Mouse (Mus musculus): Measurements from ENCODE around the gene Vwa3b. TPM values are rescaled to one million over a fixed set of nuclear protein-coding genes. Genes with fewer than 3 reads are reported as not detected.

The Vwa3b gene
- polyA plus RNA-seq, 1 experiment from 2014 or later = 0.34 TPM

GRCm38 (mm10) chr1:37022704-37023103 is 3.7 kb upstream of the Vwa3b start:
- H3K27ac ChIP-seq (replicated peaks; ENCODE audit: low read depth, low read length) = no peak overlapping the region
- WGBS = 84% methylated on average over 2 of the region's 2 CpGs
- no peak overlapping the region for H3K4me2 ChIP-seq (ENCODE audit: low read length)
- DNase-seq (no peak), ATAC-seq (ENCODE audit: low FRiP score, low TSS enrichment) (no peak)
- H3K27me3 ChIP-seq (ENCODE audit: control insufficient read depth, insufficient read depth, low read length) = no peaks in the 10 kb centered on the region
- no peak overlapping the region for H3K9ac ChIP-seq (replicated peaks; ENCODE audit: low read length)
- no peak overlapping the region for H3K4me3 ChIP-seq (replicated peaks; ENCODE audit: low read depth, low read length)
- H3K9me3 ChIP-seq (ENCODE audit: control insufficient read depth, low read length) = no peaks in the 10 kb centered on the region
- no peaks in the 10 kb centered on the region for H3K4me1 ChIP-seq (ENCODE audit: control insufficient read depth, insufficient read depth, low read length)
- H3K36me3 ChIP-seq (ENCODE audit: control insufficient read depth, insufficient read depth, low read length) = no peaks in the 10 kb centered on the region

- ATAC-seq (ENCODE audit: low FRiP score, low TSS enrichment) = no peak
- Histone ChIP-seq H3K4me1 (ENCODE audit: control insufficient read depth, insufficient read depth, low read length) (0 out of 2 replicates have a peak, but pooled peaks cover 7% of the 10 kb centered on the region), H3K27ac (replicated peaks; ENCODE audit: low read depth, low read length) (no peak overlapping the region), H3K4me2 (ENCODE audit: low read length) (no peak overlapping the region), H3K27me3 (ENCODE audit: control insufficient read depth, insufficient read depth, low read length) (no peaks in the 10 kb centered on the region), H3K9ac (replicated peaks; ENCODE audit: low read length) (no peak overlapping the region), H3K4me3 (replicated peaks; ENCODE audit: low read depth, low read length) (no peak overlapping the region), H3K36me3 (ENCODE audit: control insufficient read depth, insufficient read depth, low read length) (no peaks in the 10 kb centered on the region), H3K9me3 (ENCODE audit: control insufficient read depth, low read length) (no peaks in the 10 kb centered on the region)
- WGBS = 93% methylated on average over 7 of the region's 7 CpGs
- no peak for DNase-seq
Measured at GRCm38 (mm10) chr1:37024736-37025135, 1.7 kb upstream of the Vwa3b start.

DNA sequence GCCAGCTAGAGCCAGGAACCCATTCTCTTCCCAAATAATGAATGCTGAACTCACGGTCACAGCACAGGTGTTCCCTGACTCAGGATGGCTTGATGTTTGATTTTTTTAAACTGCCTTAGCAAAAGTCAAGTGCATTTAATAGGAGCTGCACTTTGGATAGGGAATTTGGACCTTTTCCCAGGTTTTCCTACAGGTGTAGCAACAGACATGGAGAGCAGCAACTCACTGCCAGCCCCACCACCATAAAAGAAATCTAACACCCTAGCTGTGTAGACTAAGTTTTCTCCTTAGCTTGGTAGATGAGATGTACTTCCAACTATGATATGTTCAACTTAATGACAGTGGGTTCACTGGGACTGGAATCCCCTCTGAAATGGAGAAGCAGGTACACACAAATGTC is 1.0 kb upstream of the Vwa3b start:
- Histone ChIP-seq H3K9me3 (ENCODE audit: control insufficient read depth, low read length) (no peaks in the 10 kb centered on the region), H3K4me3 (replicated peaks; ENCODE audit: low read depth, low read length) (no peak overlapping the region), H3K36me3 (ENCODE audit: control insufficient read depth, insufficient read depth, low read length) (no peaks in the 10 kb centered on the region), H3K27ac (replicated peaks; ENCODE audit: low read depth, low read length) (no peak overlapping the region), H3K27me3 (ENCODE audit: control insufficient read depth, insufficient read depth, low read length) (no peaks in the 10 kb centered on the region), H3K9ac (replicated peaks; ENCODE audit: low read length) (no peak overlapping the region), H3K4me2 (ENCODE audit: low read length) (no peak overlapping the region), H3K4me1 (ENCODE audit: control insufficient read depth, insufficient read depth, low read length) (0 out of 2 replicates have a peak, but pooled peaks cover 7% of the 10 kb centered on the region)
- DNase-seq (no peak), ATAC-seq (ENCODE audit: low FRiP score, low TSS enrichment) (no peak)
- 97% methylated on average over 1 of the region's 1 CpGs for WGBS

DNA sequence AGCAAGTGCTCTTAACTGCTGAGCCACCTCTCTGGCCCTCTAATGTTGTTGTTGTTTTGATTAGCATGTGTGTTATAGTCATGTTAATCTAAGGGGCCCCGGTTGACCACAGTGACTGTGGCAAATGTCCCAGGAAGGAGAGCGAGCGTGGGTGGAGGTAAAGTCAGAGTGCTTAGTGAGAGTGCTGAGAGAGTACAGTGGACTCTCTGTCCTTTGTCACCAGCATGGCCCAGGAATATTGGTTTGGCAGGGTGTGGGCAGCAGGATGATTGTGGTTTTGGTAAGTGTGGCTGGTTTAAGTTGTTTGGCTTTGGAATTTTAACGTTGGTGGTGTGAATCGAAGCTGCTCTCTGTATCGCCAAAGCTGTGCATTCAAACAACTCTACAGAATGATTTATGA is 470 bp downstream of the Vwa3b start:
- Histone ChIP-seq H3K9me3 (ENCODE audit: control insufficient read depth, low read length) (no peaks in the 10 kb centered on the region), H3K4me1 (ENCODE audit: control insufficient read depth, insufficient read depth, low read length) (0 out of 2 replicates have a peak, but pooled peaks cover 7% of the 10 kb centered on the region), H3K9ac (replicated peaks; ENCODE audit: low read length) (no peak overlapping the region), H3K36me3 (ENCODE audit: control insufficient read depth, insufficient read depth, low read length) (no peaks in the 10 kb centered on the region), H3K27me3 (ENCODE audit: control insufficient read depth, insufficient read depth, low read length) (no peaks in the 10 kb centered on the region), H3K27ac (replicated peaks; ENCODE audit: low read depth, low read length) (no peak overlapping the region), H3K4me2 (ENCODE audit: low read length) (no peak overlapping the region), H3K4me3 (replicated peaks; ENCODE audit: low read depth, low read length) (no peak overlapping the region)
- DNase-seq (no peak), ATAC-seq (ENCODE audit: low FRiP score, low TSS enrichment) (no peak)
- 87% methylated on average over 6 of the region's 6 CpGs for WGBS

GRCm38 (mm10) chr1:37028439-37029153 is 2.2 kb downstream of the Vwa3b start:
- H3K4me2 ChIP-seq (ENCODE audit: low read length) = peak overlapping the region; percentile 79
- peak overlapping the region; percentile 55; the same call in 1 of the 2 replicates for H3K27ac ChIP-seq (replicated peaks; ENCODE audit: low read depth, low read length)
- 5% methylated on average over 18 of the region's 18 CpGs for WGBS
- peak; percentile 11; the same call in 1 of the 2 replicates for ATAC-seq (ENCODE audit: low FRiP score, low TSS enrichment)
- no peaks in the 10 kb centered on the region for H3K27me3 ChIP-seq (ENCODE audit: control insufficient read depth, insufficient read depth, low read length)
- no peak for DNase-seq
- H3K36me3 ChIP-seq (ENCODE audit: control insufficient read depth, insufficient read depth, low read length) = no peaks in the 10 kb centered on the region
- 0 out of 2 replicates have a peak, but pooled peaks cover 7% of the 10 kb centered on the region for H3K4me1 ChIP-seq (ENCODE audit: control insufficient read depth, insufficient read depth, low read length)
- no peaks in the 10 kb centered on the region for H3K9me3 ChIP-seq (ENCODE audit: control insufficient read depth, low read length)
- H3K4me3 ChIP-seq (replicated peaks; ENCODE audit: low read depth, low read length) = peak overlapping the region; percentile 51
- peak overlapping the region; percentile 47 for H3K9ac ChIP-seq (replicated peaks; ENCODE audit: low read length)

DNA sequence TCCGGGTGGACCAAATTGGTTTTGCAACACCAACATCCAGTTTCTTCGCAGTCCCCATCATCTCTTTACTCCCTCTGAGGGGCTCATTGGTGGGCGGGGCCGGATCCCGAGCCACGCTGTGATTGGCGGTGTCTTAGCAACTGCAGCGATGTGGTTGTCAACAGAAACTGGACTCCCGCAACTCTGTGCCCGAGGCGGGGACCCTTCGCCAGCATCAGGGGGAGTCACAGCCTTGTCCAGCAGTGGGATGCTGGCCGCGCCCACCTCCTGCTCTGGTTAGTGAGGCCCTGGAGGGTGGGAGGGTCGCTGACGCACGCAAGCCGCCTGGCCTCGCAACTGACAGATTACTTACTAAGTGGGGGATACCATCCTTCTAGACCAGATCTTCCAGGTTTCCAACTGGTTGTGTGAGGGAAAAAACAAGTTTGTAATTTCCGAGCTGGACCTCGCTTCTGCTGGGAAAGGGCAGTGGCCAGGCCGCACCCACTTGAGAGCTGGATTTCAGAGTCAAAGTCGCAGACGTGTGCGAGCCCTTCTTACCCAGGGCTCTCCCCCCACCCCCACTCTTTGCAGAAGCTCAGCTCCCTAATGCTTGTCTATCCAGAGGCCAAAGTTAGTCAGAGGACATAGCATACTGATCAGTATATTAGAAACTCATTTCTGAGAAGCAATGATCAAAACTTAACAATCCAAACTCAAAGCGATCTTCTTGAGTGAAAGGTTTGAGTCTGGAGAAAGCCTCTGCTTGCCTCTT is 2.9 kb downstream of the Vwa3b start:
- ATAC-seq (ENCODE audit: low FRiP score, low TSS enrichment) (peak; percentile 96), DNase-seq (peak; percentile 92)
- Histone ChIP-seq H3K27me3 (ENCODE audit: control insufficient read depth, insufficient read depth, low read length) (no peaks in the 10 kb centered on the region), H3K9ac (replicated peaks; ENCODE audit: low read length) (peak overlapping the region; percentile 47), H3K9me3 (ENCODE audit: control insufficient read depth, low read length) (no peaks in the 10 kb centered on the region), H3K4me2 (ENCODE audit: low read length) (peak overlapping the region; percentile 79), H3K27ac (replicated peaks; ENCODE audit: low read depth, low read length) (peak overlapping the region; percentile 55; the same call in 1 of the 2 replicates), H3K36me3 (ENCODE audit: control insufficient read depth, insufficient read depth, low read length) (no peaks in the 10 kb centered on the region), H3K4me1 (ENCODE audit: control insufficient read depth, insufficient read depth, low read length) (0 out of 2 replicates have a peak, but pooled peaks cover 7% of the 10 kb centered on the region), H3K4me3 (replicated peaks; ENCODE audit: low read depth, low read length) (peak overlapping the region; percentile 51)
- 3% methylated on average over 26 of the region's 26 CpGs for WGBS

DNA sequence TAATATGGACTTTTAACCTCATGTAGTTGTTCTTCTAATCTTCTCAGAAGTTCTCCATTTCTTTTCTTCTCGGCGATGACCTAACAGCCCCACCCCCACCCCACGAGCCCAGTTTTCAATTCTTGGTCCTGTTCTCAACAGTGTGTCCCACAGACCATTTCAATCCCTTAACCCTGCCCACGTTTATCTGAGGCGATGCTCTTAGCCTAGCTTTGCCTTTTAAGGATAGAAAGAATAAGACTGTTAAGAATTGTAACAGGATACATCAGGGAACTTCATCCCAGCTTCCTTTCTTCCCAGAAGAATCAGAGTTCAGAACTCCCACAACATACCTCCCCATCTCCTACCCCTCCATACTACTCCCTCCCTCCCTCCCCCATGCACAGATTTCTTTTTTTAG is 3.5 kb downstream of the Vwa3b start:
- ATAC-seq (ENCODE audit: low FRiP score, low TSS enrichment) (no peak), DNase-seq (no peak)
- H3K36me3 ChIP-seq (ENCODE audit: control insufficient read depth, insufficient read depth, low read length) = no peaks in the 10 kb centered on the region
- no peak overlapping the region for H3K27ac ChIP-seq (replicated peaks; ENCODE audit: low read depth, low read length)
- H3K4me2 ChIP-seq (ENCODE audit: low read length) = peak overlapping the region; percentile 79
- WGBS = 55% methylated on average over 5 of the region's 5 CpGs
- H3K4me1 ChIP-seq (ENCODE audit: control insufficient read depth, insufficient read depth, low read length) = 0 out of 2 replicates have a peak, but pooled peaks cover 7% of the 10 kb centered on the region
- H3K27me3 ChIP-seq (ENCODE audit: control insufficient read depth, insufficient read depth, low read length) = no peaks in the 10 kb centered on the region
- H3K9me3 ChIP-seq (ENCODE audit: control insufficient read depth, low read length) = no peaks in the 10 kb centered on the region
- H3K9ac ChIP-seq (replicated peaks; ENCODE audit: low read length) = no peak overlapping the region
- no peak overlapping the region for H3K4me3 ChIP-seq (replicated peaks; ENCODE audit: low read depth, low read length)

DNA sequence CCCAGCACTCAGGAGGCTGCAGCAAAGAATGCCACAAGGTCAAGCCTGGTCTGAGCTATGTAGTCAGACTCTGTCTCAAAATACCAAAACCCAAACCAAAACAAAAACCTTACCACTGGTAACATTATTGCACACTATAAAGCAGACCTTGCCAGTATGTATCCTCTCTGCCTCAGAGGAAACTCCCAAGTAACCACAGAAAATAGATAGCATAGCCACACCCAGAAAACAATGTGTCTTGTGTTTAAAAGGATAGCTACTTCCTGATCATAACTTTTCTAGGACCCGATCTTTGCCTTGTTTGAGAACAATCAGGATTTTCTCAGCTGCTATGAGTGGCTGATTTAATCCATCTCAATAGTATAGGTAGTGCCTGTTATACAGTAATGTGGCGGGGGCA is 4.3 kb downstream of the Vwa3b start:
- Histone ChIP-seq H3K27me3 (ENCODE audit: control insufficient read depth, insufficient read depth, low read length) (no peaks in the 10 kb centered on the region), H3K4me1 (ENCODE audit: control insufficient read depth, insufficient read depth, low read length) (0 out of 2 replicates have a peak, but pooled peaks cover 7% of the 10 kb centered on the region), H3K9me3 (ENCODE audit: control insufficient read depth, low read length) (no peaks in the 10 kb centered on the region), H3K36me3 (ENCODE audit: control insufficient read depth, insufficient read depth, low read length) (no peaks in the 10 kb centered on the region), H3K9ac (replicated peaks; ENCODE audit: low read length) (no peak overlapping the region), H3K4me2 (ENCODE audit: low read length) (no peak overlapping the region), H3K4me3 (replicated peaks; ENCODE audit: low read depth, low read length) (no peak overlapping the region), H3K27ac (replicated peaks; ENCODE audit: low read depth, low read length) (no peak overlapping the region)
- no peak for DNase-seq
- ATAC-seq (ENCODE audit: low FRiP score, low TSS enrichment) = no peak
- 82% methylated on average over 2 of the region's 2 CpGs for WGBS
